Mouse (Mus musculus): Measurements from ENCODE around the gene Vamp9. TPM values are rescaled to one million over a fixed set of nuclear protein-coding genes. Genes with fewer than 3 reads are reported as not detected.

The Vamp9 gene
- total RNA-seq (2023), result not detected

GRCm38 (mm10) chr5:99906181-99906956 lies at the start of gene Vamp9:
Gene Vamp9, plus strand, starts transcription at chr5:99906254.

GRCm38 (mm10) chr5:99978699-99979442 lies 72.8 kb downstream of the Vamp9 start, which contains the start of the genes Hnrnpd and 4930524J08Rik:
Gene Hnrnpd, minus strand, starts transcription at chr5:99978938.
Gene 4930524J08Rik, plus strand, starts transcription at chr5:99979061.

Other genes with a start within 250 kb of the Vamp9 start
- gene Rasgef1b, start 177.2 kb upstream of the Vamp9 start, total RNA-seq (2023), result 1 to 10 TPM; 2.7 to 3.2 TPM
- 100 to 1,000 TPM; 219 to 230 TPM for gene Hnrnpd, start 72.7 kb downstream of the Vamp9 start, total RNA-seq (2023)
- gene 4930524J08Rik, start 72.8 kb downstream of the Vamp9 start, total RNA-seq (2023), result 1 to 10 TPM in 1 of 2 experiments, under 1 TPM in 1; 0.93 to 2.4 TPM
- gene Hnrnpdl, start 133.4 kb downstream of the Vamp9 start, total RNA-seq (2023), result 100 to 1,000 TPM; 158 to 164 TPM
- 10 to 100 TPM; 12.6 to 19.9 TPM for gene Enoph1, start 133.7 kb downstream of the Vamp9 start, total RNA-seq (2023)